Mouse (Mus musculus): ENCODE data around the gene Wwox.

- no peak for TF ChIP-seq POLR2A (IDR thresholded peaks at IDR 0.05; ENCODE audit: control insufficient read depth, low read depth, low read length)
- TF ChIP-seq CTCF (IDR thresholded peaks at IDR 0.05; ENCODE audit: control insufficient read depth, insufficient read depth, insufficient replicate concordance, low read depth, low read length) = no peak
These were observed 755.9 kb downstream of the Wwox start for GRCm38 (mm10) chr8:115195334-115195733.
